ENCODE assay signal across 24 mouse cellular contexts in genomic region chr5:149349685-149350084, GRCm38 (mm10).
"Had no signal": no experiment of that assay in that cellular context is flagged by ENCODE, and none has a peak within 500 bp of the region (broad histone marks: within the 10 kb centered on the region; RNA-seq: fewer than 3 reads in every experiment).

No protein-coding gene starts in this region.

- H3K27me3 ChIP-seq: heart, embryonic 15.5 days; hindbrain, embryonic 15.5 days; kidney, embryonic 15.5 days; limb, embryonic 12.5 days; liver, embryonic 13.5 days had no signal

- H3K4me2 ChIP-seq: heart, embryonic 11.5 days; heart, embryonic 13.5 days; heart, embryonic 15.5 days; hindbrain, embryonic 15.5 days; kidney, embryonic 15.5 days; limb, embryonic 12.5 days; liver, embryonic 11.5 days; liver, embryonic 13.5 days had no signal

- DNase-seq: forebrain, postnatal 0 days; gastrocnemius, postnatal 14 days; gastrocnemius, postnatal 36 days; heart, adult 11 months; heart, adult 2 months; heart, postnatal 4 days; kidney, adult 11 months; kidney, adult 2 months; kidney, adult 9 months; kidney, postnatal 14 days; kidney, postnatal 36 days; liver; liver, embryonic 13.5 days had no signal

- H3K27ac ChIP-seq: heart, adult 2 months; heart, embryonic 13.5 days; heart, embryonic 15.5 days; hindbrain, embryonic 15.5 days; kidney, embryonic 15.5 days; kidney, postnatal 0 days; left cerebral cortex, adult 2 months; limb, embryonic 10.5 days; limb, embryonic 12.5 days; liver, embryonic 13.5 days had no signal

- H3K36me3 ChIP-seq: heart, embryonic 13.5 days; heart, embryonic 15.5 days; hindbrain, embryonic 15.5 days; kidney, embryonic 15.5 days; limb, embryonic 10.5 days; limb, embryonic 12.5 days; liver, embryonic 13.5 days had no signal

- H3K9ac ChIP-seq: forebrain, postnatal 0 days; heart, embryonic 13.5 days; heart, embryonic 15.5 days; hindbrain, embryonic 15.5 days; kidney, embryonic 15.5 days; limb, embryonic 12.5 days; liver, embryonic 13.5 days had no signal

- H3K4me3 ChIP-seq: heart, adult 2 months; heart, embryonic 13.5 days; heart, embryonic 15.5 days; hindbrain, embryonic 15.5 days; kidney, embryonic 15.5 days; left cerebral cortex, adult 2 months; limb, embryonic 10.5 days; limb, embryonic 12.5 days; liver, embryonic 13.5 days had no signal

- H3K9me3 ChIP-seq: heart, embryonic 13.5 days; heart, embryonic 15.5 days; hindbrain, embryonic 15.5 days; kidney, embryonic 15.5 days; limb, embryonic 10.5 days; limb, embryonic 12.5 days; liver, embryonic 13.5 days had no signal

- ATAC-seq: forebrain, postnatal 0 days; intestine, embryonic 16.5 days had no signal
